Mouse (Mus musculus) activated CD4-positive, CD25-positive, alpha-beta regulatory T cell, adult 4 months (primary cell): Measurements from ENCODE around the gene Myo1h. TPM values are rescaled to one million over a fixed set of nuclear protein-coding genes. Genes with fewer than 3 reads are reported as not detected.

Experiments used
- ATAC-seq: one replicate; pipeline ENCODE4 v1.8.0; 2017
- polyA plus RNA-seq, 2 experiments: library from polyadenylated mRNA; unstranded; fragments of 100-300 nt; shearing (Covaris generic); gene quantifications; one replicate each; pipeline ENCODE4 v1.2.1; 2017

The Myo1h gene
- polyA plus RNA-seq, 2 experiments from 2014 or later: 2.2 to 2.8 TPM

DNA sequence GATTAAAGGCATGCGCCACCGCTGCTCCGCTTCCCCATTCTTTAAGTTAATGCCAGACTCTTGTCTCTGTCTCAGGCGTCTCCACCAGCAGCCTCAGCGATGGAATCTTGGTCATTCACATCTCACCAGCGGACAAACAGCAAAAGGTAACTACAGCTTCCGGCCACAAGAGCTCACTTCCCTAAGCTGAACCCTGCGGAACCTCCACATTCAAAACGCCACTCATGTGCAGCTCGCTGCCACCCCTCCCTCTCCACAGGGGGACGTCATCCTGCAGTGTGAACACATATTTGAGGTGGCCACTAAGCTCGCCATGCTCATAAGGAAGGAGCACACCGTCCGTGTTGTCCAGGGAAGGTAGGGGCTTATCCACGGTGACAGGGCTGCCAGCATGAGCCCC lies 72.0 kb downstream of the Myo1h start:
- no peak for ATAC-seq

DNA sequence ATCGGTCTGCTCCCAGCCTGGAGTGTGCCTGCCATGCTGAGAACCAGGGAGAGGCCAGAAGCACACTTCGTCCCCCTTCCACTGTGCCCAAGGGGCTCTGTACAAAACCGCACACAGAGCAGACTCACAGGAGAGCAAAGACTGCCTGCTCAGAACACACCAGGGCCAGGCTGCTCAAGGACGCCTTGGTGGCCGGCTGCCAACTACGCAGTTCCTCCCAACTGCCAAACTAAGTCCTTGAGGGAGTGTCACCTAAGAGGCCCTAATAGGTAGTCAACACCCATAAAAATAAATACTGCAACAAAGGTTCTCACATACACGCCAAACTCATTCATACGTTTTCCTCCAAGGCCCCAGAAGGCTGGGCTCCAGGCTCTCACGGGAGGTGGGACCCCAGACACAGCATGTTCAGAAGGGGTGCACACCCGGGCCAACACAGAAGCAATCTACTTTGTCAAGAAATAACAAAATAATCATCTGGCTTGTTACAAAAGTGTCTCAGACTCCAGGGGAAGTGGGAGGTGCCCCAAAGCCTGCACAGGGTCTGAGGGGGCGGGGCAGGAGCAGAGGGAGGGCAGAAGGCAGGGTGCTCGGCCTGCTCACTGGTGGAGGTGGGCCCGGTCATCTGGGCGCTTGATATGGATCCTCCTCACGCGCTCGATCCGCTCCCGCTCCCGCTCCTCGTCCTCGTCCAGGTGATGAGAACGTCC lies 76.2 kb downstream of the Myo1h start:
- ATAC-seq: no peak

GRCm38 (mm10) chr5:114368121-114368520 lies 79.2 kb downstream of the Myo1h start:
- no peak for ATAC-seq

GRCm38 (mm10) chr5:114368803-114369496 lies 80.0 kb downstream of the Myo1h start:
- ATAC-seq: no peak

GRCm38 (mm10) chr5:114369921-114370320 lies 81.0 kb downstream of the Myo1h start:
- ATAC-seq: no peak

DNA sequence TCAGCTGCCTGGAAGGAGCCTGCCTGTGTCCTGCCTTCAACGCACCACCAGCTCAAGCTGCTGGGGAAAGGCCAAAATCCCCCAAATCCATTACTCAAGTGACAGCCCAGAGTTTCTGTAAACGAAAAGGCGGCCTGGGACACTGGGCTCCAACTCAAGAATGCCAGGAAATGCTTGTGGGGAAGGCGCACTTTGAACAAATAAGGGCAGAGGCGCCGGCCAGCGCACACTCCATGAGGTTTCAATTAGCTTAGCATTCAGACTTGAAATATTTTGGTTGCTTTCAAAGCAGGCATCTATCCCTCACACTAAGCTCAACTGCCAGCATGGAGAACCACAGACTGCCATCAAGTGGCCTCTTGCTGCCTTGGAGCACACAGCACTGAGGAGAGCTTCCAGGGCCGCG lies 81.4 kb downstream of the Myo1h start:
- ATAC-seq: no peak

DNA sequence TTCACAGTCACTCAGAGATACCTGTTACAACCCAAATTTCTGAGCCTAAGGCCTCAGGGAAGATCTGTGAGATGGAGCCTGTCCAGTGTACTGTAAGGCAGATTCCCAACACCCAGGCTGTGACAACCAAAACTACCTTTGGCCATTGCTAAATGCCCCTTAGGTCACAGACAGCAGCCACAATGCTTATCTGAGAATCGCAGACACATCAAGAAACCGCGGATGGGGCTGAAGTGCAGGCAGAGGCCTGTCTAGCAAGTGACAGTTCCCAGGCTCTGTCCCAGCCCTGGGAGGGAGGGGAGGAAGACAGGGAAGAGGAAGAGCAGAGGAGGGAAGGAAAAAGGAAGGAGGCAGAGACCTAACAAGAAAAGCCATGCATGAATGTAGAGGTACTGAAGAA lies 82.4 kb downstream of the Myo1h start:
- ATAC-seq: no peak

DNA sequence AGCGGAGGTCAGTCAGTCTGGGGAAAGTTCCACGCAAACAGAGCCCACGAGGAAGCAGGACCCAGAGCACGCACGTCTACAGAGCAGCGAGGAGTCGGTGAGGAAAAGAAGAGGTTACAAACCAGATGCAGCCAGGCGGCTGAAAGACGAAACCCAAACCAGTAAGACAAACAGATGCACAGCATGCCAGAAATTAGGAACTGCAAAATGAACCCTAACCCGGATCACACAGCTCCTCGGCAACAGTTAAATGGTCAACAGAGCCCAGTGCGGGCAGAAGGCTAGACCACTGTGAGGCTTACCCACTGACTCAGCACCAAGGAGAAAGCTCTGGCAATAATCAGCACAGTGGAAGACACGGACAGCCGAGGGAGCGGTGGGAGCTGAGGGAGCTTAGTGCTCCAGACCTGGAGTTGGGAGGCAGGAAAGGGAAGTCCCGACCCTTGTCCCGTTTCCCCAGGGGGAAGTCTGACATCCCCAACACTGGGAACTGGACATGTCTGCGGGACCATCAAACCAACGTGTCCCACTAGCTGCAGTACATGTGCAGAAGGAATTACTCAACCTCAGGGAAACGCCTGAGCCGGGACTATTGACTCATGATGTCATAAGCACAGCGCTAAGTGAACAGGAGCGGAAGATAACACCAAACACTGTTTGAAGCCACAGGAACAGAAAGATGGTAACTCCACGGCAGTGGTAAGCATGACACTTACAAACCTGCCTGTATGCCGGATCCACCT lies 82.9 kb downstream of the Myo1h start:
- ATAC-seq: no peak

DNA sequence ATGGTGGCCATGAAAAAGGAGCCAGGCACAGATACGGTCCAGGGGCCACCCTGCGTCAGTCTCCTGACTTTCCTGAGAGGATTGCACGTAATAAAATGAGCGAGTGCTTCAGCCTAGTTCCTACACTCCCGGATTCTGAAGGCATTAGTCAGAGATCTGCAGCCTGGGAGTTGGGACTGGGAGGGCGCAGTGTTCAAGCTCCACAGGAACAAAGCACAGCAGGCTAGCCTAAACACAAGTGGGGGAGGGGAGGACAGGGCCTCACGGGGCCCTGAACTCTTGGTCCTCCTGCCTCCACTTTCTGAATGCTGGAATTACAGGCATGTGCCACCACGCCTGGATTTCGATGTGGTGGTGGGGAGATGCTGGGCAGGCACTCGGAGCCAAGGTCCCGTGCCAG lies 83.6 kb downstream of the Myo1h start:
- ATAC-seq: no peak

- ATAC-seq: no peak
Observed at GRCm38 (mm10) chr5:114373174-114373573, 84.2 kb downstream of the Myo1h start.

DNA sequence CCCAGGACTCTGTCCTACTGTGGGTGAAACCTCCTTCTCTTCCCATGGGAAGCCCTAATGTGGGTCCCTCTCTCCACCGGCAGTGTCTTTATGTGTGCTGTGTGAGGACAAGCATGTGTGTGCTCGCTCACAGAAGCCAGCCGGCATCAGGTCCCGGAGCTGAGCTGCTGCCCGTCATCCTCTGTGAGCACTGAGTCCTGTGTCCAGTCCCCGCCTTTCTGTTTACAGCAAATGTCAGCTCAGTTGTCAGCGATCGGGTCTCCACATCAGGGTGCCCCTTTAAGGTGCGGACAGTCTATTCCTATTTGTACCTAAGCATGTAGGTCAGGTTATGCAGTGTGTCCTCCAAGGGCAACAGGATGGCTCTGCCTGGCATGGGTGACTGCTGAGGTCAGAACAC lies 84.6 kb downstream of the Myo1h start:
- no peak for ATAC-seq

GRCm38 (mm10) chr5:114374409-114375213 lies 85.6 kb downstream of the Myo1h start:
- ATAC-seq: no peak

DNA sequence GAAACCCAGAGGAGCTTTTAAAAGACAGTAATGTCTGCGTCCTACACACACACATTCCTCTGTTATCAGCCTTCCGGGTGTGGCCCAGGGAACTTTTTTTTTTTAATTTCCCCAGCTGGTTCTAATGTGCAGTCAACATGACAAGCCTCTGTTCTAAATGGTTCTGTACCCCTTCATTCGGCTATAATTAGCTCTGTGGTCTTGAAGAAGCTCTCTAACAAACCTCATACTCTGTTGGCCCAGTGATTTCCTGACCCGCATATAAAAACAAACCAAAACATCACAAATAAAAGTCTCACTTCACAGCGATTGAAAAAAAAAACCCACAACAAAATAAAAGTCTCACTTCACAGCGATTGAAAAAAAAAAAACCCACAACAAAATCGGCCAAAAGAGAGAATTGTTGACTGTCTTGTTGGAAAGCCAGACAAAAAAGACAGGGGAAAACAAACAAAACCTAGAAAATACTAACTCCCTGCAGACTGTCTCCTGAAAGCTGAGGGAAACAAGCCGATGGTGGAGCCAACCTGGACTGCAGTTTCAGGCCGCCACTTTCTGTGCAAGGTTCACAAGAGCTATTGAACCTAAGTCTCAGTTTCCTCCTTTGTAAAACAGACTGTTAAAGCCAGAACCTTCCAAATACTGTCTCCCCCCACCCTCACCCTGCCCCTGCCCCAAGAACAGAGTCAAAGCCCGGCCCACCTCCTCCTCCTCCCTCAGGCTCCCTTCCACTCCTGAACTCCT lies 89.4 kb downstream of the Myo1h start:
- peak; percentile 72 for ATAC-seq

GRCm38 (mm10) chr5:114378936-114379335 lies 90.0 kb downstream of the Myo1h start:
- no peak for ATAC-seq

DNA sequence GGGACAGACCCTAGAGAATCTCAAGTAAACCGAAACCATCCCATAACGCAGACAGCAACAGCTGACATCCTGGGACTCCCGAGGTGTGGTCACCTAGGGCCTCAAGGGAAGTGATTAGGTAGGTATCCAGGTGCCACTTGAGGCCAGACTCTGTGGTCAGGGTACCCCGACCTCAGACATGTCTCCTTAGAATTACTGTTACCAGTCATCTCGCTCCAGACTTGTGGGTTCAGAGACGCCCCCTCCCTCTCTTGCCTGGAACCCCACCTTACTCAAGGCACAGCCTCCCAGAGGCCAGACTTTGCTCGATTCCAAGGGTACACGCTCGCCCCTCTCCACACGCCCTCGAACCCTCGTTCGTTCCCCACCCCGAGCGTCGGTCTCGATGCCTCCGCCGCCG lies 90.8 kb downstream of the Myo1h start:
- peak; percentile 15 for ATAC-seq

GRCm38 (mm10) chr5:114380209-114381012 lies 91.4 kb downstream of the Myo1h start, which contains the start of the genes Kctd10 and Ube3b:
Kctd10 (minus strand) TSS chr5:114380508.
Ube3b (plus strand) TSS chr5:114380607.
- ATAC-seq: peak; percentile 61

DNA sequence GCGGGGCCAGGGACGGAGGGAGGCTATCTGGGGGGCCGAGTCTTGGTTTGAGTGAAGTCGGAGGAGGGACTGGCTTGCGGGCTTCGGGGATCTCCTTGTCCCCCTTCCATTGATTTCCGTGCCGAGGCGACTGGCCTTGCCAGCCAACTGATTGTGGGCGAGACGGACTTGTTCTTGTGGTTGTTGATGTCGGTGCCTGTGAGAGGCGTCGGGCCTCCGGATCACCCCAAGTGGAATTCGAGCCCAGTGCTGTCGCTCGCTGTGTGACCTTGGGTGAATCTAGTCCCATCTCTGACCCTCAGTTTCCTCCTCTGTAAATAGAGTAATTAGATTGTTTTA lies 92.0 kb downstream of the Myo1h start:
- no peak for ATAC-seq

- no peak for ATAC-seq
Observed at GRCm38 (mm10) chr5:114383184-114383904, 94.4 kb downstream of the Myo1h start.

GRCm38 (mm10) chr5:114384448-114384847 lies 95.5 kb downstream of the Myo1h start:
- no peak for ATAC-seq

DNA sequence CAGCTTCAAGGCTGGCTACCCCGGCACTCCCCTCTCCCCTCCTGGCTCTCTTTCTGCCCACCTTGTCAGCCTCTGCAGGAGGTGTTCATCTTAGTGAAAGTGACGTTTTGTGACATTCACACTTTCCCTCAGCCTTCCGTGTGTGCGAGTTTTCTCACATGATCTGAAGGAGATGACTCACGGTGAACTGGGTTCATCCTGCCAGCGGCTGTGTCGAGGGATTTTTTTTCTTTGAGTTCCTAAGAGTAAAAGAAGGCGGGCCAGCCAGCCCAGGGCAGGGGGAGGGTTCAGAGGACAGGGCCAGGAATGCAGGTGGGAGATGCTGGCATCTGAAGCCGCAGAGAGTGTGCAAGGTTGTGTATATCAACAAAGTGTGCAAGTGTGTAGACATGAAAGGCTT lies 104.2 kb downstream of the Myo1h start:
- no peak for ATAC-seq
